Mouse (Mus musculus) spleen, adult 2 months (tissue): Measurements from ENCODE around the gene Ddx25.

Experiments
- CTCF ChIP-seq: fragments of 200-500 bp; IDR thresholded peaks from 2 replicates; pipeline ENCODE4 v1.5.1; 2011; ENCODE audit warnings: mild to moderate bottlenecking, inconsistent platforms; ENCODE audit not compliant: insufficient read depth, insufficient read length, insufficient replicate concordance; ENCODE audit errors: extremely low read depth
- POLR2A ChIP-seq: fragments of 200-500 bp; IDR thresholded peaks from 2 replicates; pipeline ENCODE4 v1.6.1; 2011; ENCODE audit warnings: low read depth, low read length, inconsistent platforms

GRCm38 (mm10) chr9:35541024-35541423 lies 17.3 kb downstream of the Ddx25 start:
- TF ChIP-seq POLR2A (no peak), CTCF (no peak)
